11 mouse cellular contexts compared by ENCODE assay signal in genomic region chr10:9005140-9005909, GRCm38 (mm10).
DNase-seq lines count a peak whose midpoint lies in the region; ATAC-seq and TF ChIP-seq lines count a peak whose summit lies in the region.
"Had no signal": no experiment of that assay in that cellular context is flagged by ENCODE, and none has a peak within 500 bp of the region (broad histone marks: within the 10 kb centered on the region; RNA-seq: fewer than 3 reads in every experiment).

No protein-coding gene starts in this region.

- no peak for DNase-seq in forebrain, embryonic 11.5 days (ENCODE audit: low spot score)
- DNase-seq in right cerebral cortex, postnatal 10 days (ENCODE audit: low spot score in 2 of 2), result peak; percentile 39 to 75
- DNase-seq in right cerebral cortex, adult 2 months (ENCODE audit: low spot score in 2 of 2), result no peak
- peak; percentile 23 for DNase-seq in lung, adult 2 months
- no peak for DNase-seq in liver, postnatal 0 days
- DNase-seq in spleen, postnatal 36 days (ENCODE audit: low spot score in 2 of 2), result no peak
- DNase-seq: heart, adult 2 months had no signal

- no peak overlapping the region for H3K9ac ChIP-seq in forebrain, embryonic 15.5 days (replicated peaks)
- H3K9ac ChIP-seq in forebrain, embryonic 11.5 days (ENCODE audit: low read length), result no peak overlapping the region
- H3K9ac ChIP-seq in stomach, embryonic 16.5 days (ENCODE audit: low read length), result no peak overlapping the region
- H3K9ac ChIP-seq in liver, postnatal 0 days (replicated peaks), result no peak overlapping the region
- H3K9ac ChIP-seq: limb, embryonic 15.5 days had no signal

- TF ChIP-seq POLR2A in lung, adult 2 months (IDR thresholded peaks at IDR 0.05; ENCODE audit: borderline replicate concordance, extremely low read depth, low read depth, low read length), result no peak

- TF ChIP-seq CTCF in lung, adult 2 months (IDR thresholded peaks at IDR 0.05; ENCODE audit: insufficient read depth, low read length), result no peak
- TF ChIP-seq CTCF in liver, postnatal 0 days (IDR thresholded peaks at IDR 0.05; ENCODE audit: low read depth), result no peak

- no peak overlapping the region for H3K4me2 ChIP-seq in forebrain, embryonic 15.5 days (replicated peaks)
- no peak overlapping the region for H3K4me2 ChIP-seq in forebrain, embryonic 11.5 days (ENCODE audit: low read depth, low read length, severe bottlenecking)
- H3K4me2 ChIP-seq in stomach, embryonic 16.5 days (ENCODE audit: low read depth, low read length), result no peak overlapping the region
- no peak overlapping the region for H3K4me2 ChIP-seq in liver, postnatal 0 days (ENCODE audit: low read depth, low read length)
- H3K4me2 ChIP-seq: limb, embryonic 15.5 days had no signal

- ATAC-seq in forebrain, embryonic 15.5 days (replicated peaks), result peak; percentile 35; the same call in 1 of the 2 replicates
- no peak for ATAC-seq in forebrain, embryonic 11.5 days (replicated peaks; ENCODE audit: low FRiP score)
- no peak for ATAC-seq in stomach, embryonic 16.5 days (ENCODE audit: insufficient read depth, low FRiP score)
- no peak for ATAC-seq in liver, postnatal 0 days

- no peak overlapping the region for H3K27ac ChIP-seq in forebrain, embryonic 15.5 days (replicated peaks)
- H3K27ac ChIP-seq in forebrain, embryonic 11.5 days (ENCODE audit: low read depth, low read length), result no peak overlapping the region
- H3K27ac ChIP-seq in stomach, embryonic 16.5 days (ENCODE audit: low read length), result peak overlapping the region; percentile 60
- no peak overlapping the region for H3K27ac ChIP-seq in liver, postnatal 0 days (ENCODE audit: low read depth)
- H3K27ac ChIP-seq: heart, adult 2 months; limb, embryonic 15.5 days; midbrain, embryonic 10.5 days had no signal

- 69% methylated on average over 10 of the region's 10 CpGs for WGBS in forebrain, embryonic 15.5 days
- 72% methylated on average over 10 of the region's 10 CpGs for WGBS in forebrain, embryonic 11.5 days
- WGBS in lung, adult 2 months, result 53% methylated on average over 10 of the region's 10 CpGs
- whole genome bisulfite sequencing in stomach, embryonic 16.5 days, result 57% methylated on average over 10 of the region's 10 CpGs
- WGBS in liver, postnatal 0 days (ENCODE audit: insufficient replicate concordance), result 59% methylated on average over 10 of the region's 10 CpGs

- 0 out of 2 replicates have a peak, but pooled peaks cover 3% of the 10 kb centered on the region for H3K4me1 ChIP-seq in forebrain, embryonic 15.5 days
- H3K4me1 ChIP-seq in forebrain, embryonic 11.5 days (replicated peaks; ENCODE audit: control insufficient read depth, insufficient read depth, low read length), result no peaks in the 10 kb centered on the region
- peaks cover 4% of the 10 kb centered on the region; the same call in 1 of the 2 replicates for H3K4me1 ChIP-seq in lung, adult 2 months (ENCODE audit: control insufficient read depth, insufficient read depth, low read length)
- no peaks in the 10 kb centered on the region for H3K4me1 ChIP-seq in stomach, embryonic 16.5 days (ENCODE audit: control insufficient read depth, insufficient read depth, low read length)
- H3K4me1 ChIP-seq in liver, postnatal 0 days (ENCODE audit: insufficient read depth), result no peaks in the 10 kb centered on the region
- H3K4me1 ChIP-seq: midbrain, embryonic 10.5 days had no signal

- no peaks in the 10 kb centered on the region for H3K9me3 ChIP-seq in forebrain, embryonic 15.5 days
- H3K9me3 ChIP-seq in forebrain, embryonic 11.5 days (ENCODE audit: control insufficient read depth, low read length), result no peaks in the 10 kb centered on the region
- no peaks in the 10 kb centered on the region for H3K9me3 ChIP-seq in stomach, embryonic 16.5 days (replicated peaks; ENCODE audit: control insufficient read depth, low read length)
- H3K9me3 ChIP-seq in liver, postnatal 0 days (ENCODE audit: low read length), result no peaks in the 10 kb centered on the region
- H3K9me3 ChIP-seq: limb, embryonic 15.5 days; midbrain, embryonic 10.5 days had no signal

- no peaks in the 10 kb centered on the region for H3K36me3 ChIP-seq in forebrain, embryonic 15.5 days
- H3K36me3 ChIP-seq in forebrain, embryonic 11.5 days (ENCODE audit: control insufficient read depth, insufficient read depth, low read length), result no peaks in the 10 kb centered on the region
- no peaks in the 10 kb centered on the region for H3K36me3 ChIP-seq in stomach, embryonic 16.5 days (ENCODE audit: control insufficient read depth, insufficient read depth, low read length)
- H3K36me3 ChIP-seq in liver, postnatal 0 days (replicated peaks; ENCODE audit: insufficient read depth, low read length), result no peaks in the 10 kb centered on the region
- H3K36me3 ChIP-seq: limb, embryonic 15.5 days; midbrain, embryonic 10.5 days had no signal

- H3K27me3 ChIP-seq in forebrain, embryonic 15.5 days, result 0 out of 2 replicates have a peak, but pooled peaks cover 3% of the 10 kb centered on the region
- no peaks in the 10 kb centered on the region for H3K27me3 ChIP-seq in forebrain, embryonic 11.5 days (ENCODE audit: control insufficient read depth, insufficient read depth, low read length)
- H3K27me3 ChIP-seq in stomach, embryonic 16.5 days (ENCODE audit: control insufficient read depth, insufficient read depth, low read length), result no peaks in the 10 kb centered on the region
- no peaks in the 10 kb centered on the region for H3K27me3 ChIP-seq in liver, postnatal 0 days (ENCODE audit: insufficient read depth, low read length)
- H3K27me3 ChIP-seq: limb, embryonic 15.5 days had no signal

- no peak for TF ChIP-seq EP300 in liver, postnatal 0 days (IDR thresholded peaks at IDR 0.05; ENCODE audit: low read depth)

- H3K4me3 ChIP-seq in forebrain, embryonic 15.5 days, result no peak overlapping the region
- H3K4me3 ChIP-seq in forebrain, embryonic 11.5 days (ENCODE audit: low read depth, low read length), result no peak overlapping the region
- H3K4me3 ChIP-seq in lung, adult 2 months (replicated peaks; ENCODE audit: extremely low read depth, low read depth, low read length), result no peak overlapping the region
- no peak overlapping the region for H3K4me3 ChIP-seq in stomach, embryonic 16.5 days (replicated peaks; ENCODE audit: low read length)
- no peak overlapping the region for H3K4me3 ChIP-seq in liver, postnatal 0 days (ENCODE audit: low read depth, low read length)
- H3K4me3 ChIP-seq: heart, adult 2 months; limb, embryonic 15.5 days; midbrain, embryonic 10.5 days had no signal

Comparison
In these comparisons a context has a peak if more than half of its experiments do, and no peak if none do; other contexts are left out.
1. DNase-seq: peak in right cerebral cortex, postnatal 10 days (2 of 2) and lung, adult 2 months (single experiment); none in forebrain, embryonic 11.5 days (single experiment), right cerebral cortex, adult 2 months (0 of 2), liver, postnatal 0 days (single experiment) and spleen, postnatal 36 days (0 of 2).